Mouse (Mus musculus) liver, postnatal 0 days (tissue): ENCODE results near the gene Stx18. TPM values are rescaled to one million over a fixed set of nuclear protein-coding genes. Genes with fewer than 3 reads are reported as not detected.

Experiments used
- ATAC-seq: fragments of 200-750 bp; cut with Nextera tagmentation; 2 replicates; pipeline ENCODE4 v1.8.0; 2017; ENCODE audit warnings: mild to moderate bottlenecking, moderate library complexity
- DNase-seq: peaks from one replicate; pipeline ENCODE4 v3.0.0-alpha.2; 2016
- H3K27ac ChIP-seq: fragments of 300-500 bp; sonication (generic); 2 replicates; pipeline ENCODE4 v1.5.1; 2014; ENCODE audit warnings: antibody characterized with exemption, moderate library complexity, mild to moderate bottlenecking, low read depth
- H3K27me3 ChIP-seq: fragments of 300-500 bp; sonication (generic); 2 replicates; pipeline ENCODE4 v1.6.1; 2014; ENCODE audit warnings: low read length, control low read depth, mixed read lengths; ENCODE audit not compliant: insufficient read depth
- H3K36me3 ChIP-seq: fragments of 300-500 bp; sonication (generic); replicated peaks from 2 replicates; pipeline ENCODE4 v1.6.1; 2014; ENCODE audit warnings: mild to moderate bottlenecking, control low read depth, low read length, moderate library complexity, mixed read lengths; ENCODE audit not compliant: insufficient read depth
- H3K4me1 ChIP-seq: fragments of 300-500 bp; sonication (generic); 2 replicates; pipeline ENCODE4 v1.6.1; 2014; ENCODE audit warnings: antibody characterized with exemption, mild to moderate bottlenecking, control low read depth; ENCODE audit not compliant: insufficient read depth
- H3K4me2 ChIP-seq: fragments of 300-500 bp; sonication (generic); 2 replicates; pipeline ENCODE4 v1.6.1; 2014; ENCODE audit warnings: low read depth, mild to moderate bottlenecking, low read length, moderate library complexity, mixed read lengths
- H3K4me3 ChIP-seq: fragments of 300-500 bp; sonication (generic); 2 replicates; pipeline ENCODE4 v1.5.1; 2014; ENCODE audit warnings: low read depth, low read length
- H3K9ac ChIP-seq: fragments of 300-500 bp; sonication (generic); replicated peaks from 2 replicates; pipeline ENCODE4 v1.6.1; 2014; ENCODE audit warnings: mild to moderate bottlenecking, moderate library complexity
- H3K9me3 ChIP-seq: fragments of 300-500 bp; sonication (generic); 2 replicates; pipeline ENCODE4 v1.6.1; 2016; ENCODE audit warnings: mild to moderate bottlenecking, control low read depth, low read length, mixed read lengths
- CTCF ChIP-seq: sonication (generic); IDR thresholded peaks from 2 replicates; pipeline ENCODE4 v1.5.1; 2016; ENCODE audit warnings: antibody characterized with exemption, low read depth
- EP300 ChIP-seq: IDR thresholded peaks from 2 replicates; pipeline ENCODE4 v1.6.1; 2016; ENCODE audit warnings: antibody characterized with exemption, low read depth, mild to moderate bottlenecking
- WGBS: fragments of 180-500 bp; shearing (Covaris S2); extraction: QIAGEN DNeasy Blood & Tissue Kit; methylation state at CpG from one replicate; pipeline ENCODE4 v1.1.7; 2014; ENCODE audit not compliant: insufficient replicate concordance; 5-methylcytosine and 5-hydroxymethylcytosine counted together
- polyA plus RNA-seq: library from polyadenylated mRNA; unstranded; fragments of >200 nt; fragmentation: Nextera tagmentation; extraction: Ambion mirVana; gene quantifications from 2 replicates; pipeline ENCODE4 v1.2.1, GENCODE M21; 2015

Gene Stx18
- polyA plus RNA-seq, 1 experiment from 2014 or later: 15.2 TPM

- H3K4me1 ChIP-seq: no peaks in the 10 kb centered on the region
- H3K27me3 ChIP-seq: peaks cover 49% of the 10 kb centered on the region
- DNase-seq (no peak), ATAC-seq (no peak)
- no peaks in the 10 kb centered on the region for H3K9me3 ChIP-seq
- TF ChIP-seq EP300: no peak
- no peak for TF ChIP-seq CTCF
- no peaks in the 10 kb centered on the region for H3K36me3 ChIP-seq
- H3K9ac ChIP-seq: no peak overlapping the region
- 4% methylated on average over 16 of the region's 17 CpGs for WGBS
- H3K27ac ChIP-seq: no peak overlapping the region
- H3K4me2 ChIP-seq: peak overlapping the region; percentile 67
- H3K4me3 ChIP-seq: peak overlapping the region; percentile 48
These were observed 120.0 kb downstream of the Stx18 start for GRCm38 (mm10) chr5:38158501-38158946.

- ATAC-seq: no peak
- WGBS: 2% methylated on average over 68 of the region's 79 CpGs
These were observed 120.5 kb downstream of the Stx18 start for GRCm38 (mm10) chr5:38158947-38159633.

GRCm38 (mm10) chr5:38159634-38160413 is 121.3 kb downstream of the Stx18 start, which contains the start of gene Nsg1:
Gene Nsg1, minus strand, starts transcription at chr5:38159907.
- no peak for DNase-seq
- no peaks in the 10 kb centered on the region for H3K4me1 ChIP-seq
- H3K36me3 ChIP-seq: no peaks in the 10 kb centered on the region
- peaks cover 49% of the 10 kb centered on the region for H3K27me3 ChIP-seq
- peak within 1 kb of the TSS; percentile 48 for H3K4me3 ChIP-seq
- 0 out of 2 replicates have a peak within 1 kb of the TSS, but pooled peaks have one; percentile 9 for H3K9ac ChIP-seq
- TF ChIP-seq CTCF: no peak
- TF ChIP-seq EP300: no peak
- no peaks in the 10 kb centered on the region for H3K9me3 ChIP-seq
- no peak for ATAC-seq
- peak within 1 kb of the TSS; percentile 67 for H3K4me2 ChIP-seq
- WGBS: 10% methylated on average over 35 of the region's 35 CpGs
- H3K27ac ChIP-seq: no peak within 1 kb of the TSS

More at GRCm38 (mm10) chr5:38158947-38159633, 120.5 kb downstream of the Stx18 start:
- DNase-seq: peak; percentile 30
- Histone ChIP-seq H3K27ac (no peak overlapping the region), H3K4me2 (peak overlapping the region; percentile 67), H3K27me3 (peaks cover 49% of the 10 kb centered on the region), H3K4me3 (peak overlapping the region; percentile 48), H3K36me3 (no peaks in the 10 kb centered on the region), H3K9ac (0 out of 2 replicates have a peak overlapping the region, but pooled peaks have one; percentile 9), H3K9me3 (no peaks in the 10 kb centered on the region), H3K4me1 (no peaks in the 10 kb centered on the region)
- no peak for TF ChIP-seq EP300
- no peak for TF ChIP-seq CTCF

GRCm38 (mm10) chr5:38168497-38168896 is 130.0 kb downstream of the Stx18 start:
- Histone ChIP-seq H3K27me3 (no peaks in the 10 kb centered on the region), H3K4me1 (no peaks in the 10 kb centered on the region), H3K36me3 (no peaks in the 10 kb centered on the region), H3K4me3 (no peak overlapping the region), H3K4me2 (no peak overlapping the region), H3K9ac (no peak overlapping the region), H3K27ac (no peak overlapping the region), H3K9me3 (no peaks in the 10 kb centered on the region)
- ATAC-seq (no peak), DNase-seq (no peak)
- 69% methylated on average over 11 of the region's 11 CpGs for WGBS
- TF ChIP-seq CTCF (no peak), EP300 (no peak)

DNA sequence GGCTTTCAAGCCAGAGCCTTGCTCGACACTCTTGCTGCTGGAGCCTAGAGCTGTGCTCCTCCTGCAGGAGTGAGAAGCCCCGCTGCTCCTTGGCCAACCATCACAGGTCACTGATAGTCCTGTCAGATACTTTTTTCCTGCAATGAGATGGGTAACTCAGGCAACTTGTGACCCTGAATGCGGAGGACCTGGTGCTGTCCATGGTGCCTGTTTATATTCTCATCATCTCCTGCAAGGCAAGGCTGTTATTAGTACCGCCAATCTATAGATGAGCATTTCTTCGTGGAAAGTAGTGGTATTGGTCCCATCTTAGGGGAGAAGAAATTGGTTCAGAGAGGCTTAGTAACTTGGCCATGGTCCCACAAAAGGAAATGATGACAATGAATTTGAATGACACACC is 135.2 kb downstream of the Stx18 start:
- TF ChIP-seq EP300: no peak
- TF ChIP-seq CTCF: no peak
- Histone ChIP-seq H3K4me3 (no peak overlapping the region), H3K9ac (no peak overlapping the region), H3K9me3 (no peaks in the 10 kb centered on the region), H3K27ac (no peak overlapping the region), H3K4me1 (no peaks in the 10 kb centered on the region), H3K27me3 (no peaks in the 10 kb centered on the region), H3K36me3 (no peaks in the 10 kb centered on the region), H3K4me2 (no peak overlapping the region)
- no peak for ATAC-seq
- WGBS: 48% methylated on average over 5 of the region's 5 CpGs
- no peak for DNase-seq

GRCm38 (mm10) chr5:38174256-38174912 is 135.8 kb downstream of the Stx18 start:
- no peaks in the 10 kb centered on the region for H3K36me3 ChIP-seq
- ATAC-seq: no peak
- no peak overlapping the region for H3K9ac ChIP-seq
- H3K27me3 ChIP-seq: no peaks in the 10 kb centered on the region
- no peaks in the 10 kb centered on the region for H3K4me1 ChIP-seq
- H3K4me2 ChIP-seq: no peak overlapping the region
- no peak overlapping the region for H3K4me3 ChIP-seq
- no peak overlapping the region for H3K27ac ChIP-seq
- TF ChIP-seq CTCF: no peak
- DNase-seq: no peak
- no peaks in the 10 kb centered on the region for H3K9me3 ChIP-seq
- 75% methylated on average over 16 of the region's 16 CpGs for WGBS
